Mouse (Mus musculus) erythroblast, embryonic 14.5 days (primary cell): ENCODE measurements around the gene Gucd1. TPM values are rescaled to one million over a fixed set of nuclear protein-coding genes. Genes with fewer than 3 reads are reported as not detected.

Experiments
- H3K27me3 ChIP-seq: 2 replicates; pipeline ENCODE4 v1.6.1; 2012; ENCODE audit warnings: inconsistent platforms; ENCODE audit not compliant: control insufficient read depth
- H3K36me3 ChIP-seq: 2 replicates; pipeline ENCODE4 v1.6.1; 2012; ENCODE audit warnings: mild to moderate bottlenecking, inconsistent platforms; ENCODE audit not compliant: control insufficient read depth
- H3K4me1 ChIP-seq: 2 replicates; pipeline ENCODE4 v1.6.1; 2012; ENCODE audit warnings: inconsistent platforms; ENCODE audit not compliant: control insufficient read depth
- H3K4me3 ChIP-seq: replicated peaks from 2 replicates; pipeline ENCODE3; 2012; ENCODE audit warnings: moderate library complexity, mild to moderate bottlenecking, inconsistent platforms
- H3K9me3 ChIP-seq: 2 replicates; pipeline ENCODE4 v1.6.1; 2012; ENCODE audit warnings: low read length, inconsistent platforms, mixed read lengths; ENCODE audit not compliant: control insufficient read depth
- GATA1 ChIP-seq: IDR thresholded peaks from 2 replicates; pipeline ENCODE4 v1.6.1; 2012; ENCODE audit warnings: low read length, inconsistent platforms, mixed read lengths
- TAL1 ChIP-seq: IDR thresholded peaks from 3 replicates; pipeline ENCODE4 v1.6.1; 2012; ENCODE audit warnings: low read length, inconsistent platforms, mixed read lengths
- polyA plus RNA-seq: library from polyadenylated mRNA; stranded (reverse); fragments of >175 nt; gene quantifications from 2 replicates; pipeline ENCODE4 v1.2.3, GENCODE M21; 2012

Gene Gucd1
- polyA plus RNA-seq, 1 experiment: 14.0 TPM

DNA sequence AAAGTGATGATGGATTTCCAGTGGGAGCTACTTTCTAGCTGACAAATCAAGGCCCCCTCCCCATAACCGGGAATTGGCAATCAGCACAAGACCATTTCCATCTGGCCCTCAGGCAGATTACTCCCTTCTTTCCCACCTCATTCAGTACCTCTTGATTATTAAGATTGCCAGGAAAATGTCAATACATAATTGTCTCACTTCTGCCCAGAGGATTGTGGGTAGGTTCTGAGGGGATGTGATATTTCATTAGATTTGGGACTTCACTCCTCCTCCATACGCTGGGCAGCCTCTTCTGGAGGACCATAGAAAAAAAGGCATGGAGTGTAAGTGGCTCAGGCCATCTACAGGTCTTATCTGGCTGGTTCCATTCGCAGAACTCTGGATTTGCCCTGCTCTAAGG is 185.5 kb downstream of the Gucd1 start:
- Histone ChIP-seq H3K4me3 (no peak overlapping the region), H3K36me3 (no peaks in the 10 kb centered on the region; the same call in 1 of the 2 replicates), H3K27me3 (no peaks in the 10 kb centered on the region), H3K9me3 (no peaks in the 10 kb centered on the region), H3K4me1 (no peaks in the 10 kb centered on the region)
- TF ChIP-seq GATA1 (no peak), TAL1 (no peak)

DNA sequence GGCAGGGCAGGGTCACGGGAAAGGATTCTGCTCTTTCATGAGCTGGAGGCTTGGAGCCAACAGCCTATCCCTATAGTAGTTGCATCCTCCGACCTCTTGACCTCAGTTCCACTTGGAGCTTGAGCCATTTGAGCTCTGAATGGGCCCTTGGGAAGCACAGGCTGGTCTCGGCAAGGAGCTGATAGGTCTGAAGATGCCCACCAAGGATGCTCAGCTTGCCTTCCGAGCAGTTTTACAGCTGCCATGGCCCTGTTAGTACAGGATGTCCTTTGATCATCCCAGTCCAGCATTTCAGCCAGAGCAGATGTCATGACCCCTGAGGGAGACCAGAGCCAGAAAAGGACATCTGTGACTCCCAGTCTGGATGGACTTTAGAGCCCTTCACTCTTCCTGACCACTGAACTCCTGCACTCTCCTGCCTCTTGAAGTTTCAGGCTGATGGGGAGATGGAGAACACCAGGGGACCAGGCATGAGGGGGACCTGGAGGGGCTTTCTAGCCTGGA is 189.5 kb downstream of the Gucd1 start:
- H3K36me3 ChIP-seq: no peaks in the 10 kb centered on the region; the same call in 1 of the 2 replicates
- H3K4me1 ChIP-seq: no peaks in the 10 kb centered on the region
- no peak overlapping the region for H3K4me3 ChIP-seq
- no peaks in the 10 kb centered on the region for H3K9me3 ChIP-seq
- no peak for TF ChIP-seq TAL1
- no peak for TF ChIP-seq GATA1
- no peaks in the 10 kb centered on the region for H3K27me3 ChIP-seq

DNA sequence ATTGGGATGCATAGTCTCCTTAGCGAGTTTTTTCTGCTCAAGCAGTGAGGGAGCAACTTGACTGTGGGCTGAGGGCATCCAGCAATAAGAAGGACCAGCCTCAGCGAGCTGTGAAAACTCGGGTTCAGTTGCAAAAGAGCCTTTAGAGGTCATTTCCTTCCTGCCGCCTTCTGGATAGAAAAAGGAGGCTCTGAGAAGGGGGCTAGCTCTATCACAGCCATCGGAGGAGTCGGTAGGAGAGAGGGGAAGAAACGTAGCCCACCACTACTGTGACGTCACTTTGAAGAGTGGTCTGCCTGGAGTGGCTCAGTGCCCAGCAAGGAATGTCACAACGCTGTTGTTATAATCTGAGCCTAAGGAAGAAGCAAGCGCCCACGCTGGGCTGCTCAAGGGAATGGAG is 190.7 kb downstream of the Gucd1 start:
- no peaks in the 10 kb centered on the region for H3K9me3 ChIP-seq
- TF ChIP-seq GATA1 (no peak), TAL1 (no peak)
- no peak overlapping the region for H3K4me3 ChIP-seq
- H3K36me3 ChIP-seq: no peaks in the 10 kb centered on the region
- H3K4me1 ChIP-seq: no peaks in the 10 kb centered on the region
- H3K27me3 ChIP-seq: no peaks in the 10 kb centered on the region

DNA sequence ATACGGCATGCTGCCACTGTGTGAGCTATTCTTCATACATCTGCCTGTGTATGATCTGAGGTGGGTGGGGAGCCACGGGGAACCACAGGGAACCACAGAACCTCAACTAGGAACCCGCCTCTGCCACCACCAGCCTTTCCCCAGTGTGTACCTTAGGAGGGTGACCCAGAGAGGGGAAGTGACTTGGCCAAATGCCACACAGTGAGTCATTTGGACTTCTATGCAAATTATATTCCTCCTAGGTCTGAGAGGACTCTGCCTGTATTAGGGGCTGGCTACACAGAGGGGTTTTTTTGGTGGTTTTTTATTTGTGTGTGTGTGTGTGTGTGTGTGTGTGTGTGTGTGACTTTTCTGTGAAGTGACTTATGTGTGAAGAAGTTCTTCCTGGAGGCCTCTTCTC is 191.2 kb downstream of the Gucd1 start:
- Histone ChIP-seq H3K36me3 (no peaks in the 10 kb centered on the region), H3K4me1 (no peaks in the 10 kb centered on the region), H3K27me3 (no peaks in the 10 kb centered on the region), H3K9me3 (no peaks in the 10 kb centered on the region), H3K4me3 (no peak overlapping the region)
- TF ChIP-seq TAL1 (no peak), GATA1 (no peak)

DNA sequence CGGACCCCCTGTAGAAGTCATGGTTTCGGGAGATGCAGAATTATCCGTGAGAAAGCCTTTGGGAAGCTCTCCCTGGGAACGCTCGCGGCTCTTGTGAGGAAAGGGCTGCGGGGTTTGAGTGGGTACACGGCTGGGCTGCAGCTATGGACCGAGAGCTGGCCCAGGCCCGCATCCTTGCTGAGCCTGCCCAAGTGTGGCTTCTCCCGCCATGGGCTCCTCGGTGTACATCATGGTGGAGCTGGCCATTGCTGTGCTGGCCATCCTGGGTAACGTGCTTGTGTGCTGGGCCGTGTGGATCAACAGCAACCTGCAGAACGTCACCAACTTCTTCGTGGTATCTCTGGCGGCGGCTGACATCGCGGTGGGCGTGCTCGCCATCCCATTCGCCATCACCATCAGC is 192.0 kb downstream of the Gucd1 start:
- H3K36me3 ChIP-seq: no peaks in the 10 kb centered on the region
- no peak overlapping the region for H3K4me3 ChIP-seq
- TF ChIP-seq GATA1 (no peak), TAL1 (no peak)
- no peaks in the 10 kb centered on the region for H3K27me3 ChIP-seq
- H3K9me3 ChIP-seq: no peaks in the 10 kb centered on the region
- no peaks in the 10 kb centered on the region for H3K4me1 ChIP-seq

DNA sequence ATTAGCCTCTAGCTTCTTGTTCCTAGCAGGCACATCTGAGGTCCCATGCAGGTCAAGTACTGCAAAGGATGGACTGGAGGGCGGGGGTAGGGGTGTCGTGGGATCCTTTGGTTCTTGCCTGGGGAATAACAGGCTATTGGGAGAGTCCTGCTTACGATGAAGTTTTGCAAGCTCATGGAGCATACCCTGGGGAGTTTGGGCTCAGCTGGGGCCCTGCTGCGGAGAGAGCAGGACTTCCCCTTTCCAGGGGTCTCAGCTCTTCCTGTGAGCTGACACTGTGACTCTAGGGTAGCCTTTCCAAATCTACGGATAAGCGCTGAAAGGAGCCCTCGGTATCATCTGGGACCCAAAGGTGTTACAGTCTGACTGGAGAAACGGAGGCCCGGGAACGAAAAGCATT is 193.4 kb downstream of the Gucd1 start:
- no peaks in the 10 kb centered on the region for H3K9me3 ChIP-seq
- TF ChIP-seq TAL1 (no peak), GATA1 (no peak)
- no peaks in the 10 kb centered on the region for H3K4me1 ChIP-seq
- no peak overlapping the region for H3K4me3 ChIP-seq
- peaks cover 9% of the 10 kb centered on the region for H3K27me3 ChIP-seq
- no peaks in the 10 kb centered on the region for H3K36me3 ChIP-seq

DNA sequence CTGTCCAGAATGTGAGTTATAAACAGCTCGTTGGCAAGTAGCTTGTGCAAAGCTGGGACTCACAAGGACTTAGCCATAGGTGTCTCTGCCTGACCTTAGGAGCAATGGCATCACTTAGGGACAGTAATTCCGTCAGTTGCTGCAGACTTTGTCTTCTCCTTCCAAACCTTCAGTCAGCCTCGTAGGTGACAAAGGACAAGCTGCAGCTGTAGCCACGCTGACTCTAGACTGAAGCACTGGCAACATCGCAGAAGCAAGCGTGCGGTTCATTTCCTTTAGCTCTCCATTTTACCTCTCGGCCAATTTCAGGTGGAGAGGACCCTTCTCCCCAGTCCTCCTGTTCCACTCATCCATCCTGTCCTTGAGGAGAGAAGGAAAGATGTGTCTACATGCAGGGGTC is 193.8 kb downstream of the Gucd1 start:
- Histone ChIP-seq H3K9me3 (no peaks in the 10 kb centered on the region), H3K4me3 (no peak overlapping the region), H3K36me3 (no peaks in the 10 kb centered on the region), H3K4me1 (no peaks in the 10 kb centered on the region), H3K27me3 (peaks cover 13% of the 10 kb centered on the region)
- TF ChIP-seq TAL1: no peak
- TF ChIP-seq GATA1: no peak

DNA sequence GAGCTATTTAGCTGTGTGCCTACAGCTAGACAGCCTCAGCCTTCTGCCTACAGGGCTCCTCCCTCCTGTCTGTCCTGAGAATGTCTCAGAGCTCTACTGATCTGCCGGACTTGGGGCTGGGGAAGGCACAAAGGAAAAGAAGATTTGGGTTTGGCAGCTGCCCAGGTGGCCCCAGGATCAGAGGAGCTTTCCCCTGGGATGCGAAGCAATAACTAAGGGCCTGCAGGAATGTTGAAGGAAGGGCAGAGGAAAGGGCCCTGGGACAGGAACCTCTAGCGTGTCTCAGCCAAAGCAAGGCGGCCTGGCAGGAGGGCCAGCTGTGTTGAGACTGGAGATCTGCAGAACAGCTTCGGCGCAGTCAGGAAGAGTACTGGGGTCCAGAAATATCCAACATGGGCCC is 194.8 kb downstream of the Gucd1 start:
- no peak overlapping the region for H3K4me3 ChIP-seq
- H3K27me3 ChIP-seq: peaks cover 23% of the 10 kb centered on the region
- no peaks in the 10 kb centered on the region for H3K9me3 ChIP-seq
- no peaks in the 10 kb centered on the region for H3K36me3 ChIP-seq
- no peak for TF ChIP-seq TAL1
- TF ChIP-seq GATA1: no peak
- no peaks in the 10 kb centered on the region for H3K4me1 ChIP-seq

DNA sequence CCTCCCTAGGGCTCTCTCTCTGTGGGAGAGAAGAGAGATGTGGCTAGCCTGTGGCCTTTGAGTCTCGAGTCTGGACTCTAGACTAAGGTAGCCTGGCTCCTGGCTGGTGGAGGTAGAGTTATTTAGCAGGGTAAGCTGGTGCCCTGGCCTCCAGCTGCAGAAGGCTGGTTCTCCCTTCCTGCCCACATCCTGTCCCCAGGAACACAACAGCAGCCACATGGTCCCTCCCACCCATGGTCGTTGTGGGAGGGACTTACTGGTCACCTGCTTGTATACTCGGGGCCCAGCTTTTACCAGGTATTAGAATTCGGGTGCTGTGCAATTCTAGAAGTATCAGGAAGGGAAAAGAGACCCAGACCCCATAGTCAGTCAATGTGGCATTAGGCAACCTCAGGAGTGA is 197.5 kb downstream of the Gucd1 start:
- peaks cover 9% of the 10 kb centered on the region for H3K4me1 ChIP-seq
- H3K4me3 ChIP-seq: no peak overlapping the region

DNA sequence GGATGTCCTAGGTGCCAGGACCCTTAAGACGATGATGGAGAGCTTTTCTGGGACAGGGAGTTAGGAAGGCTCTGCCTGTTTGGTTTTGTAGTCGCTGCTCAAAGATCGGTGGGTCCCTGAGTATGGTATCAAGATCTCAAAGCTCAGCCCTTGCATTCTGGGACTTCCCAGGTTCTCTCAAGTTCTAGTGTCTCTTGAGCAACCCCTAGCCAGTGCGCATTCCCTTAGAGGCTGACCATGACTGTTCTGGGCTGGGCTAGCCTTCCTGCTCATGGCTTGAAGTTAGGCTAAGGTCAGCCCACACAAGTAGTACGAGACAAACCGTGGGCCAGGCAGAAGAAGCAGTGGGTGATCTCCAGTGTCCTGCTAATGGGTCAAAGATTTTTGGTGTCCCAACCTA is 199.6 kb downstream of the Gucd1 start:
- H3K27me3 ChIP-seq: peaks cover 44% of the 10 kb centered on the region
- no peaks in the 10 kb centered on the region for H3K9me3 ChIP-seq
- peaks cover 10% of the 10 kb centered on the region for H3K4me1 ChIP-seq
- TF ChIP-seq TAL1 (no peak), GATA1 (no peak)
- H3K4me3 ChIP-seq: no peak overlapping the region
- no peaks in the 10 kb centered on the region for H3K36me3 ChIP-seq

More for the DNA sequence above, 197.5 kb downstream of the Gucd1 start:
- H3K9me3 ChIP-seq: no peaks in the 10 kb centered on the region
- no peaks in the 10 kb centered on the region for H3K36me3 ChIP-seq
- H3K27me3 ChIP-seq: peaks cover 44% of the 10 kb centered on the region
- TF ChIP-seq TAL1 (no peak), GATA1 (no peak)
